Mouse (Mus musculus) kidney, postnatal 14 days (tissue): ENCODE measurements around the gene Vhl.

Experiments
- DNase-seq: peaks from one replicate; pipeline ENCODE4 v3.0.0; 2022; ENCODE audit warnings: mixed read lengths

Vhl gene

GRCm38 (mm10) chr6:113630322-113630721 is 6.6 kb downstream of the Vhl start:
- no peak for DNase-seq

GRCm38 (mm10) chr6:113632863-113633262 is 9.1 kb downstream of the Vhl start:
- DNase-seq: no peak

- DNase-seq: peak; percentile 97
Measured at GRCm38 (mm10) chr6:113638302-113639040, 14.7 kb downstream of the Vhl start, which contains the start of gene Irak2. TSS of gene Irak2 (plus strand) at chr6:113638467.

GRCm38 (mm10) chr6:113639201-113639600 is 15.4 kb downstream of the Vhl start:
- DNase-seq: peak; percentile 37

GRCm38 (mm10) chr6:113642605-113643004 is 18.8 kb downstream of the Vhl start:
- DNase-seq: no peak

GRCm38 (mm10) chr6:113643021-113643420 is 19.3 kb downstream of the Vhl start:
- DNase-seq: no peak

- DNase-seq: no peak
Measured at GRCm38 (mm10) chr6:113643967-113644366, 20.2 kb downstream of the Vhl start.

GRCm38 (mm10) chr6:113644808-113645207 is 21.0 kb downstream of the Vhl start:
- DNase-seq: peak; percentile 79

GRCm38 (mm10) chr6:113649346-113650196 is 25.8 kb downstream of the Vhl start:
- DNase-seq: no peak

GRCm38 (mm10) chr6:113650197-113650640 is 26.5 kb downstream of the Vhl start:
- no peak for DNase-seq

GRCm38 (mm10) chr6:113651626-113652025 is 27.9 kb downstream of the Vhl start:
- DNase-seq: no peak

- DNase-seq: no peak
Measured at GRCm38 (mm10) chr6:113653551-113653950, 29.8 kb downstream of the Vhl start.

GRCm38 (mm10) chr6:113654102-113654501 is 30.3 kb downstream of the Vhl start:
- no peak for DNase-seq

- peak; percentile 45 for DNase-seq
Measured at GRCm38 (mm10) chr6:113654753-113655397, 31.1 kb downstream of the Vhl start.

- DNase-seq: no peak
Measured at GRCm38 (mm10) chr6:113655475-113655874, 31.7 kb downstream of the Vhl start.

- peak; percentile 53 for DNase-seq
Measured at GRCm38 (mm10) chr6:113656847-113657246, 33.1 kb downstream of the Vhl start.

GRCm38 (mm10) chr6:113658226-113658625 is 34.5 kb downstream of the Vhl start:
- peak; percentile 73 for DNase-seq

- DNase-seq: no peak
Measured at GRCm38 (mm10) chr6:113659648-113660491, 36.1 kb downstream of the Vhl start.

GRCm38 (mm10) chr6:113660492-113661352 is 37.0 kb downstream of the Vhl start:
- DNase-seq: no peak

- DNase-seq: peak; percentile 80
Measured at GRCm38 (mm10) chr6:113661353-113662241, 37.8 kb downstream of the Vhl start.
